8 mouse cellular contexts compared by ENCODE assay signal in the genomic region with DNA sequence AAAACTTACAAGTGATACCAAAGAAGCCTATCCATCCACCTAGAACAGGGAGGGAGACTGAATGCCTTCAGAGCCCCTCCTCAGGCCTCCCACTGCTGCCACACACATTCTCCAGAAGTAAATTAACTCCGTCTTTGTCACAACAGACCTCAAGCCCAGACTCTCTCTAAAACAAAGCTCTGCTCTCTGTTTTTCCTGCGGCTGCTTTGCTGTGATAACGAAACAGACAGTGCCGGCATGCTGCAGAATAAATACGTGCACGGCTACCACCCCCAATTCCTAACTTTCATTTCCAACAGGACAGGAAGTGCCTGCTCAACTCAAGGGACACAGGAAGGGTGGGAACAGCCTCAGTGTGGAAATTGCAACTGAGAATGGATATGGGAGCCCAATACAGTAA. TPM values are rescaled to one million over a fixed set of nuclear protein-coding genes. Genes with fewer than 3 reads are reported as not detected.
DNase-seq lines count a peak whose midpoint lies in the region; ATAC-seq and TF ChIP-seq lines count a peak whose summit lies in the region.

Rbms2 (minus strand) TSS at position 309 of the 400 bp plus-strand sequence.

- no peak within 1 kb of the TSS for H3K4me3 ChIP-seq in C2C12 (ENCODE audit: insufficient read depth, poor library complexity, severe bottlenecking)
- peak within 1 kb of the TSS; percentile 30 for H3K4me3 ChIP-seq in embryonic fibroblast, embryonic 13.5 days (ENCODE audit: insufficient read depth, low read length)
- H3K4me3 ChIP-seq in hindbrain, embryonic 12.5 days = peak within 1 kb of the TSS; percentile 6; the same call in 1 of the 2 replicates
- no peak within 1 kb of the TSS for H3K4me3 ChIP-seq in midbrain, embryonic 12.5 days

- 4% methylated on average over 6 of the region's 6 CpGs for WGBS in hindbrain, embryonic 12.5 days
- WGBS in midbrain, embryonic 12.5 days = 3% methylated on average over 6 of the region's 6 CpGs

- H3K4me1 ChIP-seq in embryonic fibroblast, embryonic 13.5 days (ENCODE audit: control insufficient read depth, insufficient read depth, low read length) = peaks cover 4% of the 10 kb centered on the region; the same call in 1 of the 2 replicates
- H3K4me1 ChIP-seq in hindbrain, embryonic 12.5 days = peaks cover 8% of the 10 kb centered on the region
- H3K4me1 ChIP-seq in midbrain, embryonic 12.5 days = peaks cover 13% of the 10 kb centered on the region

- H3K9me3 ChIP-seq in hindbrain, embryonic 12.5 days (replicated peaks) = no peaks in the 10 kb centered on the region
- H3K9me3 ChIP-seq in midbrain, embryonic 12.5 days = no peaks in the 10 kb centered on the region

- H3K4me2 ChIP-seq in hindbrain, embryonic 12.5 days (replicated peaks) = peak within 1 kb of the TSS; percentile 25
- H3K4me2 ChIP-seq in midbrain, embryonic 12.5 days (replicated peaks) = no peak within 1 kb of the TSS; the same call in 1 of the 2 replicates

- H3K79me3 ChIP-seq in C2C12 (ENCODE audit: low read depth) = peaks cover 11% of the 10 kb centered on the region

- no peaks in the 10 kb centered on the region for H3K27me3 ChIP-seq in C2C12 (ENCODE audit: control insufficient read depth, insufficient read depth, insufficient read length)
- no peaks in the 10 kb centered on the region for H3K27me3 ChIP-seq in hindbrain, embryonic 12.5 days
- H3K27me3 ChIP-seq in midbrain, embryonic 12.5 days = no peaks in the 10 kb centered on the region

- H3K36me3 ChIP-seq in C2C12 (ENCODE audit: control insufficient read depth, insufficient read depth) = no peaks in the 10 kb centered on the region
- H3K36me3 ChIP-seq in hindbrain, embryonic 12.5 days = no peaks in the 10 kb centered on the region
- no peaks in the 10 kb centered on the region for H3K36me3 ChIP-seq in midbrain, embryonic 12.5 days

- peak; percentile 57 for TF ChIP-seq POLR2A in embryonic fibroblast, embryonic 13.5 days (IDR thresholded peaks at IDR 0.05; ENCODE audit: low read depth, low read length)

- intact Hi-C loops in left cerebral cortex, postnatal 36 days (cut with DNase I) = loop anchor here (5.0 to 10.0 kb wide), 2 partner anchors 83 to 155 kb away; no protein-coding TSS in a partner anchor

- H3K79me2 ChIP-seq in C2C12 (ENCODE audit: control insufficient read depth, insufficient read depth) = peaks cover 12% of the 10 kb centered on the region

- peak; percentile 18 for DNase-seq in Muller cell, postnatal 12 days (ENCODE audit: inconsistent ontology term)
- DNase-seq in left cerebral cortex, postnatal 36 days (ENCODE audit: low spot score in 2 of 2) = no peak

- peak within 1 kb of the TSS; percentile 28 for H3K27ac ChIP-seq in embryonic fibroblast, embryonic 13.5 days (ENCODE audit: insufficient read depth, low read length)
- peak within 1 kb of the TSS; percentile 62 for H3K27ac ChIP-seq in hindbrain, embryonic 12.5 days
- no peak within 1 kb of the TSS for H3K27ac ChIP-seq in midbrain, embryonic 12.5 days (replicated peaks)

- H3ac ChIP-seq in C2C12 (ENCODE audit: control insufficient read depth, insufficient read length, low read depth) = peak within 1 kb of the TSS; percentile 14

- no peak within 1 kb of the TSS for H3K9ac ChIP-seq in hindbrain, embryonic 12.5 days
- no peak within 1 kb of the TSS for H3K9ac ChIP-seq in midbrain, embryonic 12.5 days (replicated peaks)

- ATAC-seq in hindbrain, embryonic 12.5 days (ENCODE audit: low FRiP score) = no peak
- ATAC-seq in midbrain, embryonic 12.5 days (ENCODE audit: low FRiP score, low read depth) = no peak
- ATAC-seq in monocyte, adult 5-6 weeks (replicated peaks; ENCODE audit: insufficient number of reproducible peaks, low FRiP score, low TSS enrichment, poor library complexity, severe bottlenecking) = no peak
- no peak for ATAC-seq in granulocyte monocyte progenitor cell, adult 5-6 weeks (replicated peaks; ENCODE audit: poor library complexity, severe bottlenecking)

- TF ChIP-seq CTCF in C2C12 (IDR thresholded peaks at IDR 0.05; ENCODE audit: control insufficient read depth, insufficient read depth, insufficient read length) = no peak
- TF ChIP-seq CTCF in embryonic fibroblast, embryonic 13.5 days (IDR thresholded peaks at IDR 0.05; ENCODE audit: borderline replicate concordance, insufficient read depth, low read length) = no peak

TF ChIP-seq in C2C12, 6 proteins besides CTCF, POLR2A, EP300 and RAD21:
- TF ChIP-seq USF1 (IDR thresholded peaks at IDR 0.05; ENCODE audit: low read depth) (no peak), MAX (IDR thresholded peaks at IDR 0.05) (no peak)
TF ChIP-seq in C2C12: peak in this region for 0.

RNA-seq across cellular contexts. Expression of gene Rbms2, which starts in this region (rescaled TPM):
- 61.4 TPM for polyA plus RNA-seq in C2C12 (2012; fragmentation: generic; extraction: Trizol)
- 167 and 198 TPM in 2 replicates for polyA plus RNA-seq in embryonic fibroblast, embryonic 13.5 days (2011; ENCODE audit: insufficient read length, low read depth, missing spikeins)
- polyA plus RNA-seq in hindbrain, embryonic 12.5 days (2016; fragmentation: Nextera tagmentation; extraction: Ambion mirVana) = 22.5 and 25.5 TPM in 2 replicates
- total RNA-seq in left cerebral cortex, postnatal 36 days (2021) = 10 to 100 TPM; 12.1 to 15.6 TPM
- 19.6 and 21.6 TPM in 2 replicates for polyA plus RNA-seq in midbrain, embryonic 12.5 days (2016; fragmentation: Nextera tagmentation; extraction: Ambion mirVana)
- 2.2 to 23.9 TPM (median 6.5 TPM) in 3 replicates for total RNA-seq in monocyte, adult 5-6 weeks (2017)
- 14.3 and 20.5 TPM in 2 replicates for total RNA-seq in granulocyte monocyte progenitor cell, adult 5-6 weeks (2014; fragmentation: Nextera tagmentation)
- 1.8 and 2.1 TPM in 2 replicates for total RNA-seq in granulocyte monocyte progenitor cell, adult 5-6 weeks (2017)

Comparison
In these comparisons a context has a peak if more than half of its experiments do, and no peak if none do; other contexts are left out.
1. H3K4me3 ChIP-seq: peak in embryonic fibroblast, embryonic 13.5 days (single experiment) and hindbrain, embryonic 12.5 days (single experiment); none in C2C12 (single experiment) and midbrain, embryonic 12.5 days (single experiment).